Mouse (Mus musculus): ENCODE results near the gene Fbxw2. TPM values are rescaled to one million over a fixed set of nuclear protein-coding genes. Genes with fewer than 3 reads are reported as not detected.

Fbxw2 gene
- polyA plus RNA-seq, 2 experiments: 30.8 to 38.6 TPM

- Histone ChIP-seq H3K4me1 (replicated peaks; ENCODE audit: control insufficient read depth in 2 of 2, insufficient read depth in 2 of 2, low read length in 1 of 2) (peaks cover 24 to 29% of the 10 kb centered on the region in 2 experiments), H3K27me3 (ENCODE audit: control insufficient read depth, insufficient read depth, low read length) (no peaks in the 10 kb centered on the region), H3K4me3 (ENCODE audit: insufficient read depth in 1 of 2, low read depth in 2 of 2, low read length in 2 of 2) (no peak overlapping the region), H3K36me3 (replicated peaks; ENCODE audit: control insufficient read depth, insufficient read depth, low read depth) (peaks cover 84% of the 10 kb centered on the region), H3K27ac (no peak overlapping the region), H3K4me2 (ENCODE audit: low read depth) (no peak overlapping the region), H3K9ac (replicated peaks) (no peak overlapping the region), H3K9me3 (ENCODE audit: control insufficient read depth, low read length) (no peaks in the 10 kb centered on the region)
- 76% methylated on average over 7 of the region's 7 CpGs for WGBS (ENCODE audit: insufficient replicate concordance)
- DNase-seq (ENCODE audit: low read depth in 3 of 3, low spot score in 3 of 3) (no peak), ATAC-seq (ENCODE audit: insufficient read depth) (no peak)
- no peak for TF ChIP-seq EP300 (IDR thresholded peaks at IDR 0.05; ENCODE audit: low read depth)
- no peak for TF ChIP-seq CTCF (IDR thresholded peaks at IDR 0.05; ENCODE audit: low read depth)
Measured at GRCm38 (mm10) chr2:34812706-34813105, 13.4 kb downstream of the Fbxw2 start.

- no peak overlapping the region for H3K4me2 ChIP-seq (ENCODE audit: low read depth)
- DNase-seq (ENCODE audit: low read depth in 3 of 3, low spot score in 3 of 3): no peak
- peaks cover 88% of the 10 kb centered on the region for H3K36me3 ChIP-seq (replicated peaks; ENCODE audit: control insufficient read depth, insufficient read depth, low read depth)
- peak; percentile 76 for ATAC-seq (ENCODE audit: insufficient read depth)
- H3K4me3 ChIP-seq (ENCODE audit: insufficient read depth in 1 of 2, low read depth in 2 of 2, low read length in 2 of 2): no peak overlapping the region
- H3K27me3 ChIP-seq (ENCODE audit: control insufficient read depth, insufficient read depth, low read length): no peaks in the 10 kb centered on the region
- peaks cover 31 to 33% of the 10 kb centered on the region in 2 experiments for H3K4me1 ChIP-seq (replicated peaks; ENCODE audit: control insufficient read depth in 2 of 2, insufficient read depth in 2 of 2, low read length in 1 of 2)
- 0 out of 2 replicates have a peak overlapping the region, but pooled peaks have one; percentile 29 for H3K9ac ChIP-seq (replicated peaks)
- H3K27ac ChIP-seq: peak overlapping the region; percentile 16; the same call in 1 of the 2 replicates
- 66% methylated on average over 3 of the region's 3 CpGs for WGBS (ENCODE audit: insufficient replicate concordance)
- peak; percentile 61 for TF ChIP-seq EP300 (IDR thresholded peaks at IDR 0.05; ENCODE audit: low read depth)
- no peak for TF ChIP-seq CTCF (IDR thresholded peaks at IDR 0.05; ENCODE audit: low read depth)
- no peaks in the 10 kb centered on the region for H3K9me3 ChIP-seq (ENCODE audit: control insufficient read depth, low read length)
Measured at GRCm38 (mm10) chr2:34810775-34811174, 15.3 kb downstream of the Fbxw2 start.

GRCm38 (mm10) chr2:34809568-34809967 is 16.5 kb downstream of the Fbxw2 start:
- Histone ChIP-seq H3K4me3 (ENCODE audit: insufficient read depth in 1 of 2, low read depth in 2 of 2, low read length in 2 of 2) (no peak overlapping the region), H3K4me2 (ENCODE audit: low read depth) (peak overlapping the region; percentile 34), H3K9ac (replicated peaks) (0 out of 2 replicates have a peak overlapping the region, but pooled peaks have one; percentile 12), H3K9me3 (ENCODE audit: control insufficient read depth, low read length) (no peaks in the 10 kb centered on the region), H3K27me3 (ENCODE audit: control insufficient read depth, insufficient read depth, low read length) (no peaks in the 10 kb centered on the region), H3K27ac (peak overlapping the region; percentile 57), H3K4me1 (replicated peaks; ENCODE audit: control insufficient read depth in 2 of 2, insufficient read depth in 2 of 2, low read length in 1 of 2) (peaks cover 41 to 42% of the 10 kb centered on the region in 2 experiments), H3K36me3 (replicated peaks; ENCODE audit: control insufficient read depth, insufficient read depth, low read depth) (peaks cover 90% of the 10 kb centered on the region)
- no peak for TF ChIP-seq EP300 (IDR thresholded peaks at IDR 0.05; ENCODE audit: low read depth)
- no peak for ATAC-seq (ENCODE audit: insufficient read depth)
- 65% methylated on average over 1 of the region's 1 CpGs for WGBS (ENCODE audit: insufficient replicate concordance)
- DNase-seq (ENCODE audit: low read depth in 3 of 3, low spot score in 3 of 3): no peak

- 42% methylated on average over 2 of the region's 2 CpGs for WGBS (ENCODE audit: insufficient replicate concordance)
- ATAC-seq (ENCODE audit: insufficient read depth) (no peak), DNase-seq (ENCODE audit: low read depth in 3 of 3, low spot score in 3 of 3) (no peak)
- no peak for TF ChIP-seq CTCF (IDR thresholded peaks at IDR 0.05; ENCODE audit: low read depth)
- TF ChIP-seq EP300 (IDR thresholded peaks at IDR 0.05; ENCODE audit: low read depth): no peak
- no peak overlapping the region for H3K4me2 ChIP-seq (ENCODE audit: low read depth)
- peaks cover 51 to 54% of the 10 kb centered on the region in 2 experiments for H3K4me1 ChIP-seq (replicated peaks; ENCODE audit: control insufficient read depth in 2 of 2, insufficient read depth in 2 of 2, low read length in 1 of 2)
- H3K27me3 ChIP-seq (ENCODE audit: control insufficient read depth, insufficient read depth, low read length): no peaks in the 10 kb centered on the region
- H3K9me3 ChIP-seq (ENCODE audit: control insufficient read depth, low read length): no peaks in the 10 kb centered on the region
- H3K4me3 ChIP-seq (ENCODE audit: insufficient read depth in 1 of 2, low read depth in 2 of 2, low read length in 2 of 2): no peak overlapping the region
- peaks cover 84% of the 10 kb centered on the region for H3K36me3 ChIP-seq (replicated peaks; ENCODE audit: control insufficient read depth, insufficient read depth, low read depth)
- H3K27ac ChIP-seq: peak overlapping the region; percentile 34; the same call in 1 of the 2 replicates
- H3K9ac ChIP-seq (replicated peaks): no peak overlapping the region
Measured at GRCm38 (mm10) chr2:34808057-34808456, 18.1 kb downstream of the Fbxw2 start.

GRCm38 (mm10) chr2:34805364-34805950 is 20.7 kb downstream of the Fbxw2 start:
- DNase-seq (ENCODE audit: low read depth in 3 of 3, low spot score in 3 of 3): no peak

More at GRCm38 (mm10) chr2:34805364-34805950, 20.7 kb downstream of the Fbxw2 start:
- H3K27ac ChIP-seq: peak overlapping the region; percentile 91
- TF ChIP-seq CTCF (IDR thresholded peaks at IDR 0.05; ENCODE audit: low read depth) (0 out of 2 replicates have a peak, but pooled peaks have one; percentile 10), EP300 (IDR thresholded peaks at IDR 0.05; ENCODE audit: low read depth) (peak; percentile 9; the same call in 1 of the 2 replicates)
- H3K4me1 ChIP-seq (replicated peaks; ENCODE audit: control insufficient read depth in 2 of 2, insufficient read depth in 2 of 2, low read length in 1 of 2): peaks cover 50 to 55% of the 10 kb centered on the region in 2 experiments
- peak; percentile 32; the same call in 1 of the 2 replicates for ATAC-seq (ENCODE audit: insufficient read depth)
- no peaks in the 10 kb centered on the region for H3K27me3 ChIP-seq (ENCODE audit: control insufficient read depth, insufficient read depth, low read length)
- H3K4me2 ChIP-seq (ENCODE audit: low read depth): peak overlapping the region; percentile 87
- H3K9ac ChIP-seq (replicated peaks): peak overlapping the region; percentile 43
- H3K36me3 ChIP-seq (replicated peaks; ENCODE audit: control insufficient read depth, insufficient read depth, low read depth): peaks cover 62% of the 10 kb centered on the region
- H3K9me3 ChIP-seq (ENCODE audit: control insufficient read depth, low read length): no peaks in the 10 kb centered on the region
- WGBS (ENCODE audit: insufficient replicate concordance): 71% methylated on average over 10 of the region's 10 CpGs
- peak overlapping the region in 1 of 2 experiments; percentile 16; a peak in 1 of 4 replicates for H3K4me3 ChIP-seq (ENCODE audit: insufficient read depth in 1 of 2, low read depth in 2 of 2, low read length in 2 of 2)

Measured in liver, embryonic 14.5 days (tissue).